Mouse (Mus musculus): ENCODE measurements around the gene C6. TPM values are rescaled to one million over a fixed set of nuclear protein-coding genes. Genes with fewer than 3 reads are reported as not detected.

C6 gene
- 0.11 TPM in 1 of 2 replicates, not detected in the other for polyA plus RNA-seq (2015; fragmentation: Nextera tagmentation; extraction: Ambion mirVana)

GRCm38 (mm10) chr15:4726830-4727310 lies at the start of gene C6:
Gene C6 (plus strand): TSS chr15:4727175.
- no peaks in the 10 kb centered on the region for H3K4me1 ChIP-seq

GRCm38 (mm10) chr15:4697604-4698003 lies 29.4 kb upstream of the C6 start:
- WGBS, result 93% methylated on average over 4 of the region's 4 CpGs
- no peaks in the 10 kb centered on the region for H3K4me1 ChIP-seq
- no peak overlapping the region for H3K4me3 ChIP-seq
- H3K9me3 ChIP-seq, result peaks cover 8% of the 10 kb centered on the region
- H3K4me2 ChIP-seq, result no peak overlapping the region
- no peaks in the 10 kb centered on the region for H3K27me3 ChIP-seq (replicated peaks)
- no peak overlapping the region for H3K27ac ChIP-seq
- ATAC-seq (replicated peaks), result no peak
- H3K9ac ChIP-seq, result no peak overlapping the region
- no peaks in the 10 kb centered on the region for H3K36me3 ChIP-seq (replicated peaks)

More at GRCm38 (mm10) chr15:4726830-4727310, at the start of gene C6:
- no peaks in the 10 kb centered on the region for H3K27me3 ChIP-seq (replicated peaks)
- H3K36me3 ChIP-seq (replicated peaks), result no peaks in the 10 kb centered on the region
- no peak for ATAC-seq (replicated peaks)
- no peak within 1 kb of the TSS for H3K27ac ChIP-seq
- H3K9ac ChIP-seq, result no peak within 1 kb of the TSS
- WGBS, result 92% methylated on average over 9 of the region's 9 CpGs
- H3K4me3 ChIP-seq, result no peak within 1 kb of the TSS
- H3K9me3 ChIP-seq, result no peaks in the 10 kb centered on the region
- no peak within 1 kb of the TSS for H3K4me2 ChIP-seq

- no peak overlapping the region for H3K9ac ChIP-seq
- 95% methylated on average over 1 of the region's 1 CpGs for WGBS
- no peak overlapping the region for H3K27ac ChIP-seq
- no peak overlapping the region for H3K4me2 ChIP-seq
- H3K4me3 ChIP-seq, result no peak overlapping the region
- no peaks in the 10 kb centered on the region for H3K27me3 ChIP-seq (replicated peaks)
- H3K36me3 ChIP-seq (replicated peaks), result no peaks in the 10 kb centered on the region
- H3K9me3 ChIP-seq, result no peaks in the 10 kb centered on the region
- no peaks in the 10 kb centered on the region for H3K4me1 ChIP-seq
- ATAC-seq (replicated peaks), result no peak
Measured at GRCm38 (mm10) chr15:4734150-4734549, 7.2 kb downstream of the C6 start.

- Histone ChIP-seq H3K27ac (no peak overlapping the region), H3K9ac (no peak overlapping the region), H3K4me2 (no peak overlapping the region), H3K4me1 (no peaks in the 10 kb centered on the region), H3K27me3 (replicated peaks) (no peaks in the 10 kb centered on the region), H3K4me3 (no peak overlapping the region), H3K36me3 (replicated peaks) (no peaks in the 10 kb centered on the region), H3K9me3 (no peaks in the 10 kb centered on the region)
- WGBS, result 65% methylated on average over 2 of the region's 2 CpGs
- no peak; the same call in 1 of the 2 replicates for ATAC-seq (replicated peaks)
Measured at GRCm38 (mm10) chr15:4734996-4735609, 8.1 kb downstream of the C6 start.

- Histone ChIP-seq H3K4me1 (no peaks in the 10 kb centered on the region), H3K27me3 (replicated peaks) (no peaks in the 10 kb centered on the region), H3K27ac (no peak overlapping the region), H3K9ac (no peak overlapping the region), H3K4me3 (no peak overlapping the region), H3K9me3 (no peaks in the 10 kb centered on the region), H3K36me3 (replicated peaks) (no peaks in the 10 kb centered on the region), H3K4me2 (no peak overlapping the region)
- no peak for ATAC-seq (replicated peaks)
- WGBS, result 89% methylated on average over 3 of the region's 3 CpGs
Measured at GRCm38 (mm10) chr15:4747656-4748055, 20.7 kb downstream of the C6 start.

- WGBS, result 45% methylated on average over 3 of the region's 3 CpGs
- no peaks in the 10 kb centered on the region for H3K9me3 ChIP-seq
- H3K9ac ChIP-seq, result no peak overlapping the region
- no peaks in the 10 kb centered on the region for H3K4me1 ChIP-seq
- no peaks in the 10 kb centered on the region for H3K36me3 ChIP-seq (replicated peaks)
- H3K4me3 ChIP-seq, result no peak overlapping the region
- no peak overlapping the region for H3K4me2 ChIP-seq
- no peak for ATAC-seq (replicated peaks)
- no peak overlapping the region for H3K27ac ChIP-seq
- H3K27me3 ChIP-seq (replicated peaks), result no peaks in the 10 kb centered on the region
Measured at GRCm38 (mm10) chr15:4790378-4790777, 63.4 kb downstream of the C6 start.

GRCm38 (mm10) chr15:4796861-4797260 lies 69.9 kb downstream of the C6 start:
- ATAC-seq (replicated peaks), result no peak
- Histone ChIP-seq H3K9ac (no peak overlapping the region), H3K4me3 (no peak overlapping the region), H3K9me3 (no peaks in the 10 kb centered on the region), H3K4me1 (no peaks in the 10 kb centered on the region), H3K27ac (no peak overlapping the region), H3K4me2 (no peak overlapping the region), H3K36me3 (replicated peaks) (no peaks in the 10 kb centered on the region), H3K27me3 (replicated peaks) (no peaks in the 10 kb centered on the region)
- 64% methylated on average over 4 of the region's 4 CpGs for WGBS

DNA sequence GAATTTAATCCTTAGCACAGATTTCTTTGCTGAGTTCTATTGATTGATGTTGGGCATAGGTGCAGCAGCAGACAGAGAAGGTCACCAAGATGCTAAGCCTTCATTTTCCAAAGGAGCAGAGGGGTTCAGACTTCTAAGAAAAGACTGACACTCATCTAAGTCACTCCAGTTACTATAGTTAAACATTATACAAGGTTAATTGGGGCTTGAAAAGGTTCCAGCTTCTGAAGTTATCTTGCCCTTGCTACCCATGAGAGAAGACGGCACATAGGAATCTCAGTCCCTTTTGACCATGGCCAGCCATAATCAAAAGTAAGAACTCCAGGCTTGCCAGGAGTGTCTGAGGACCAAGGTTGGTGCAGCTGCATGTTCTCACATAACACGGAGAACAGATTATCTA lies 77.3 kb downstream of the C6 start:
- Histone ChIP-seq H3K9me3 (no peaks in the 10 kb centered on the region), H3K4me1 (no peaks in the 10 kb centered on the region), H3K4me3 (no peak overlapping the region), H3K36me3 (replicated peaks) (no peaks in the 10 kb centered on the region), H3K27ac (no peak overlapping the region), H3K27me3 (replicated peaks) (no peaks in the 10 kb centered on the region), H3K9ac (no peak overlapping the region), H3K4me2 (no peak overlapping the region)
- WGBS, result 94% methylated on average over 2 of the region's 2 CpGs
- ATAC-seq (replicated peaks), result no peak

DNA sequence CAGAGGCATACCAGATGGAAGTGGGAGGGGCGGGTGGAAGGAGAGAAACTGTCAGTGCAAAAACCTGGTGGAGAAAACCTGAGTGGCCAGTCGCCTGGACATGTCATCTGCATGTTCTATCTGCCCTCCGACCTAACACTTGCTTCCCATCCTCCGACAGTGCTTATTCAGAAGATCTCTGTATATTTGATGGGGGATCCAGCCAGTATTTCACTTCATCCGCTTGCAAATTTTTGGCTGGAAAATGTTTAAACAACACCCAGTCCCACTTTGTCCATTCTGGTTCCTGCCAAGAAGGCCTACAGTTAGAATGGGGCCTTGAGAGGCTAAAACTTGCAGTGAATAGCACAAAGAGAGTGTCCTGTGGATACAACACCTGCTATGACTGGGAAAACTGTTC lies 81.2 kb downstream of the C6 start:
- H3K36me3 ChIP-seq (replicated peaks), result no peaks in the 10 kb centered on the region
- H3K4me2 ChIP-seq, result no peak overlapping the region
- H3K9me3 ChIP-seq, result no peaks in the 10 kb centered on the region
- no peak overlapping the region for H3K27ac ChIP-seq
- no peak for ATAC-seq (replicated peaks)
- 87% methylated on average over 5 of the region's 5 CpGs for WGBS
- H3K27me3 ChIP-seq (replicated peaks), result no peaks in the 10 kb centered on the region
- no peak overlapping the region for H3K4me3 ChIP-seq
- no peak overlapping the region for H3K9ac ChIP-seq
- H3K4me1 ChIP-seq, result no peaks in the 10 kb centered on the region

GRCm38 (mm10) chr15:4814976-4815375 lies 88.0 kb downstream of the C6 start:
- WGBS, result 89% methylated on average over 5 of the region's 5 CpGs
- no peaks in the 10 kb centered on the region for H3K36me3 ChIP-seq (replicated peaks)
- no peak overlapping the region for H3K4me2 ChIP-seq
- no peak overlapping the region for H3K4me3 ChIP-seq
- no peak overlapping the region for H3K9ac ChIP-seq
- H3K9me3 ChIP-seq, result no peaks in the 10 kb centered on the region
- no peaks in the 10 kb centered on the region for H3K4me1 ChIP-seq
- no peak overlapping the region for H3K27ac ChIP-seq
- no peaks in the 10 kb centered on the region for H3K27me3 ChIP-seq (replicated peaks)
- no peak for ATAC-seq (replicated peaks)

- no peaks in the 10 kb centered on the region for H3K4me1 ChIP-seq
- no peaks in the 10 kb centered on the region for H3K9me3 ChIP-seq
- 81% methylated on average over 2 of the region's 2 CpGs for WGBS
- ATAC-seq (replicated peaks), result no peak
- H3K9ac ChIP-seq, result no peak overlapping the region
- H3K27me3 ChIP-seq (replicated peaks), result no peaks in the 10 kb centered on the region
- H3K36me3 ChIP-seq (replicated peaks), result no peaks in the 10 kb centered on the region
- no peak overlapping the region for H3K4me2 ChIP-seq
- no peak overlapping the region for H3K27ac ChIP-seq
- H3K4me3 ChIP-seq, result no peak overlapping the region
Measured at GRCm38 (mm10) chr15:4815711-4816110, 88.7 kb downstream of the C6 start.

- no peaks in the 10 kb centered on the region for H3K9me3 ChIP-seq
- H3K4me3 ChIP-seq, result no peak overlapping the region
- 90% methylated on average over 10 of the region's 10 CpGs for WGBS
- H3K36me3 ChIP-seq (replicated peaks), result no peaks in the 10 kb centered on the region
- no peak for ATAC-seq (replicated peaks)
- H3K27ac ChIP-seq, result no peak overlapping the region
- no peaks in the 10 kb centered on the region for H3K4me1 ChIP-seq
- H3K4me2 ChIP-seq, result no peak overlapping the region
- H3K27me3 ChIP-seq (replicated peaks), result no peaks in the 10 kb centered on the region
- no peak overlapping the region for H3K9ac ChIP-seq
Measured at GRCm38 (mm10) chr15:4816752-4817493, 89.9 kb downstream of the C6 start.

- no peaks in the 10 kb centered on the region for H3K9me3 ChIP-seq
- no peak overlapping the region for H3K27ac ChIP-seq
- no peak for ATAC-seq (replicated peaks)
- H3K4me2 ChIP-seq, result no peak overlapping the region
- H3K27me3 ChIP-seq (replicated peaks), result no peaks in the 10 kb centered on the region
- 80% methylated on average over 3 of the region's 3 CpGs for WGBS
- no peaks in the 10 kb centered on the region for H3K36me3 ChIP-seq (replicated peaks)
- no peak overlapping the region for H3K4me3 ChIP-seq
- H3K9ac ChIP-seq, result no peak overlapping the region
- no peaks in the 10 kb centered on the region for H3K4me1 ChIP-seq
Measured at GRCm38 (mm10) chr15:4818437-4818836, 91.5 kb downstream of the C6 start.
